Mouse (Mus musculus): ENCODE data around the gene Mrpl49. TPM values are rescaled to one million over a fixed set of nuclear protein-coding genes. Genes with fewer than 3 reads are reported as not detected.

The Mrpl49 gene
- polyA plus RNA-seq, 1 experiment: 25.7 TPM

DNA sequence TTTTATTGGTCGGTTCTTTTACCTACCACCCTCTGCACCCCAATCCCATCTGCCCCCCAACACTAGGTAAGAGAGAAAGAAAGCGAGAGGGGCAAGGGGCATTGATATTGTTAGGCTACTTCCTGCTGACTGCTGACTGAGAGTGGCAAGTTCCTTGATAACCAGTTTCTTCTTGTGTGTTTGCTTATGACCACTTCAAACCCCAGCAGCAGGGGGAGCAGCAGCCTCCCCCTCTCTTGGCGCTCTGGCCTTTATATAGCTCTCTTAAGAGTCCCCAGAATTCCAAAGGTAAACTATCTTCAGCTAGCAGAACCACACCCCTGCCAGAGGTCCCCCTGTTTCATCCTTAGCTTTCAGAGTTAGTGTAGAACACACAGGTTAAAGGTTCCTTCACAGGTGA, 37.3 kb downstream of the Mrpl49 start:
- Histone ChIP-seq H3K27ac (ENCODE audit: insufficient read depth, low read length) (no peak overlapping the region), H3K4me1 (ENCODE audit: control insufficient read depth, insufficient read depth, low read length) (no peaks in the 10 kb centered on the region), H3K4me3 (ENCODE audit: insufficient read depth, low read length) (no peak overlapping the region)
- TF ChIP-seq POLR2A (IDR thresholded peaks at IDR 0.05; ENCODE audit: low read depth, low read length) (no peak), CTCF (IDR thresholded peaks at IDR 0.05; ENCODE audit: borderline replicate concordance, insufficient read depth, low read length) (no peak)

DNA sequence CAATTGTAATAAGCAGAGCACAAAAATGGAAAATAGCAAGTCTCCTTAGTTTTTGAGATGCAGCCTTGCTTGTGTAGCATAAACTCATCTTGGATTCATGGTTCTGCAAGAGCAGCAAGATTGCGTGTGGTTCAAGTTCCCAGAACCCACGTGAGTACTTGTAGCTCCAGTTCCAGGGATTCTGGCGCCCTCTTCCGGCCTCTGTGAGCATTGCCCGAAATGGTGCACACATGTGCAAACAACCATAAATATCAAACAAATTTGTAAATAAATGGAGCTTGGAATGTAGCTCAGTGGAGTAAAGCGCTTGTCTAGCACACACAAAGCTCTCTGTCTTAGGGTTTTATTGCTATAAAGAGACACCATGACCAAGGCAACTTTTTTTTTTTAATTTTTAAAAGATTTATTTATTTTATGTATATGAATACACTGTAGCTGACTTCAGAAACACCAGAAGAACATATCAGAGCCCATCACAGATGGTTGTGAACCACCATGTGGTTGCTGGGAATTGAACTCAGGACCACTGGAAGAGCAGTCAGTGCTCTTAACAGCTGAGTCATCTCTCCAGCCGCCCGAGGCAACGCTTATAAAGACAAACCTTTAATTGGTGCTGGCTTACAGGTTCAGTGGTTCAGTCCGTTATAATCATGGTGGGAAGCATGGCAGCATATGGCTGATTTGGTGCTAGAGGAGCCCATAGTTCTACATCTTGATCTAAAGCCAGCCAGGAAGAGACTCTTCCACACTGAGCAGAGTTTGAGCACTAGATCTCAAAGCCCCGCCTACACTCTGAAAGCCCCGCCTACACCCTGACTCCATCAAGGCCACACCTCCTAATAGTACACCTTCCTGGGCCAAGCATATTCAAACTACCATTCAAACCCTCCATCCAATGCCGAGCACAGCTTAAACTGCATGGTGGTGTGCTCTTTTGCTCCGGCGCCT, 39.2 kb downstream of the Mrpl49 start:
- H3K4me3 ChIP-seq (ENCODE audit: insufficient read depth, low read length): no peak overlapping the region
- TF ChIP-seq POLR2A (IDR thresholded peaks at IDR 0.05; ENCODE audit: low read depth, low read length) (no peak), CTCF (IDR thresholded peaks at IDR 0.05; ENCODE audit: borderline replicate concordance, insufficient read depth, low read length) (peak; percentile 78)

DNA sequence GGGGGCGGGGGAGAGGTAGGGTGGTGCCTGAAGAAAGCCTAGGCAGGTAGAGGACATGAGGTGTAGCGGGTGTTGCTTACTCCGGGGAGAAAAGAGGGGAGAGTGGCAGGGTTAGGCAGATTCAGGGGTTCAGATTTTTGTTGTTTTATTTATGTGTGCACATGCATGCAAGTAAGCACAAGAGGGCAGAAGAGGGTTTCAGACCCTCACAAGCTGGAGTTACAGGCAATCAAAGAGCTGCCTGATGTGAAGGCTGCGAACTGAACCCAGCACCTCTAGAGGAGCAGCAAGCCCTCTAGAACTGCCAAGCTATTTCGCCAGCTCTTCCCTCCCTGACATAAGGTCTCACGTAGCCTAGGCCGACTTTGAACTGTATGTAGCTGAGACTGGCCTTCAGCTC, 41.1 kb downstream of the Mrpl49 start:
- H3K27ac ChIP-seq (ENCODE audit: insufficient read depth, low read length): no peak overlapping the region
- no peak overlapping the region for H3K4me3 ChIP-seq (ENCODE audit: insufficient read depth, low read length)
- H3K4me1 ChIP-seq (ENCODE audit: control insufficient read depth, insufficient read depth, low read length): no peaks in the 10 kb centered on the region
- TF ChIP-seq POLR2A (IDR thresholded peaks at IDR 0.05; ENCODE audit: low read depth, low read length): no peak
- TF ChIP-seq CTCF (IDR thresholded peaks at IDR 0.05; ENCODE audit: borderline replicate concordance, insufficient read depth, low read length): no peak

More for the DNA sequence above, 39.2 kb downstream of the Mrpl49 start:
- no peak overlapping the region for H3K27ac ChIP-seq (ENCODE audit: insufficient read depth, low read length)
- H3K4me1 ChIP-seq (ENCODE audit: control insufficient read depth, insufficient read depth, low read length): no peaks in the 10 kb centered on the region

DNA sequence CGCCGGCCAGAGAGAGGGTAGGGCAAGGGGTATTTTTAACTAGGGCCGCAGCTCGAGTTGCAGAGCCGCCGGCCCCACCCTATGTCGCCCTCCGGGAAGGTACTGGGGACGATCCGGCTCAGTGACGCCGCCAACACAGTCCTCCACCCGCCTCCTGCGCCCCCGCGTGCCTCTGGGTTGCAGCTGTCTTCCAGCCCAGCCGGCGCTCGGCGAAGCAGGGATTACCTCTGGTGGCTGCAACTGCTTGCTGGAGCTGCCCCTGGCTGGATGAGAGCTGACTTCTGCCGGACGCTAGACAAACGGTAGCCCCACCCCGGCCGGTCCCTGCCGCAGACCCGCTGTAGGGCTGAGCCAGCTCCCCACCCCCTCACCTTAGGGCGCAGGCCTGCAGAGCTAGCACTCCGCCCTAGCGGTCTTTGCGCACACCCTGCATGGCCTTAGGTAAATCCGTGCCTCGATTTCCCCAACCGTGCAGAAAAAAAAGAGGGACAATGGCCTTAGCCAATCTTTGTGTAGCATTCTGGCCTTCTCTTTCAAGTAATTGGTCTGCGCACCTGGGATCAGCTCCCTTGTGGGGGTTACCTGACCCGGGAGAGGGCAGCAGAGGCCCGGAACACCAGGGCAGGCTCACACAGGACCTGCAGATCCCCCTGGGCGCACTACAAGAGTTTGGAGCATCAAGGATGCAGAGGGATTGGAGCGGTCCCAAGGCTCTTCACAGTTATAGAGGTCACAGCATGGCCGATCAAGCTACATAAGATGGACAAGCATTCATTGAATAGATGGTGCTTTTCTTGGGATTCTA, 41.9 kb downstream of the Mrpl49 start, which contains the start of gene Capn1:
Gene Capn1 (minus strand): TSS at position 387 of the 805 bp plus-strand sequence.
- Histone ChIP-seq H3K4me1 (ENCODE audit: control insufficient read depth, insufficient read depth, low read length) (no peaks in the 10 kb centered on the region), H3K4me3 (ENCODE audit: insufficient read depth, low read length) (peak within 1 kb of the TSS; percentile 64), H3K27ac (ENCODE audit: insufficient read depth, low read length) (peak within 1 kb of the TSS; percentile 37)
- peak; percentile 54 for TF ChIP-seq POLR2A (IDR thresholded peaks at IDR 0.05; ENCODE audit: low read depth, low read length)
- peak; percentile 32; the same call in 1 of the 2 replicates for TF ChIP-seq CTCF (IDR thresholded peaks at IDR 0.05; ENCODE audit: borderline replicate concordance, insufficient read depth, low read length)

DNA sequence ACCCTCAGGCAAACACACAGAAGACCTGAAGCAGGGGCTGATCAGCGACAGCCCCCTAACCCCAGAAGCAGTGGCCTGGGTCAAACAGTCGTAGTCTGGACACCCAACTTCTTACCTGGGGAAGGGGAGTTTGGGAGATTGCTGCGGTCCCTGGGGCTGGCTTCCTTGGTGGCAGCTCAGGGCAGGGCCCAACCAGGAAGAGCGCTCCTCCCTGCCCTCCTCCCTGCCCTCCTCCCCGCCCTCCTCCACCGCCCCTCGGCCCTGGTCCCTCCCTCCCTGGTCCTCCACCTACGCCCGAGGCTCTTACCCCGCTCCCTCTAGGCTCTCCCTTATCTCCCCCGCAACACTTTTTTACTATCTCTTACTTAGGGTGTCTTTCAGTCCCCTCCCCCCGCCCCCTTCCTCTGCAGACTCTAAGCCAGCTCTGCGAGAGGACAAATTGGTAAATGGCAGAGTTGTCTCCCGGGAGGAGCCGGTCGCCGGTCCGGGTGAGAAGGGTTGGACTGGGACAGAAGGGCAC, 42.5 kb downstream of the Mrpl49 start:
- H3K27ac ChIP-seq (ENCODE audit: insufficient read depth, low read length): peak overlapping the region; percentile 37
- TF ChIP-seq CTCF (IDR thresholded peaks at IDR 0.05; ENCODE audit: borderline replicate concordance, insufficient read depth, low read length): no peak
- peak; percentile 67 for TF ChIP-seq POLR2A (IDR thresholded peaks at IDR 0.05; ENCODE audit: low read depth, low read length)
- H3K4me3 ChIP-seq (ENCODE audit: insufficient read depth, low read length): peak overlapping the region; percentile 64
- no peaks in the 10 kb centered on the region for H3K4me1 ChIP-seq (ENCODE audit: control insufficient read depth, insufficient read depth, low read length)

DNA sequence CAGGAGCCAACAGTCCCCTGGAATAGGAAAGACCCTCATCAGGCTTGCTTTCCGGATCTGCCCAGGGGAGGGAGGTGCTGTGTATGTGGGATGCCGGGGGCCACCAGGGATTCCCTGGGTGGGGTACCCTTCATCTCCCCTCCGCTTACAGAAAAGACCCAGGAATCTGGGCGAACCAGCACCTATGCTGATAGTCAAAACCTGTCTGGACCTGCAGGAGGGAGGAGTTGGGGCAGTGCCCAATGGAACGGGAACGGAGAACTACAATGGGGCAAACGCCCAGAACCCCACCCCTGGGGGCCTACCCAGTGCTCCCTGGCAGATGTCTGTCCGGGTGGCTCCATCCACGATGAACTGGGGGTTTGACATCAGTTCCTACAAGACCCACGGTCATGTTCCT, 43.9 kb downstream of the Mrpl49 start:
- no peak overlapping the region for H3K4me3 ChIP-seq (ENCODE audit: insufficient read depth, low read length)
- H3K27ac ChIP-seq (ENCODE audit: insufficient read depth, low read length): no peak overlapping the region
- TF ChIP-seq POLR2A (IDR thresholded peaks at IDR 0.05; ENCODE audit: low read depth, low read length): no peak
- TF ChIP-seq CTCF (IDR thresholded peaks at IDR 0.05; ENCODE audit: borderline replicate concordance, insufficient read depth, low read length): no peak
- no peaks in the 10 kb centered on the region for H3K4me1 ChIP-seq (ENCODE audit: control insufficient read depth, insufficient read depth, low read length)

DNA sequence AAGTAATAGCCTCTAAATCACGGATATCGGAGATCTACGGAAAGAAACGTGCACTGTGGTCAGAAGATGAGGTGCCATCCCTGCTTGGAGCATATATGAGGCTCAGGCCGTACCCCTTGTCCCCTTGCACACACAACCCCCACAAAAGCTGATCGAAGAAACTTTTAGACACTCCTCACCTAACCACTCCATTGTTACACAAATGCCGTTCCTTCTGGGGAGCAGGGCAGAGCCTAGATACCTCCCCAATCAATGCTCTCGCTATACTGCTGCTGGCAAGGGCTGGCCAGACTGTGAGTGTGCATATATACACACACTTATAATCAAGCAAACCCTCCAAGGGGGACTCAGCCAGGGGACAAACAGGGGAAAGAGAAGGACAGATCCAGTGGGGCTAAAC, 48.4 kb downstream of the Mrpl49 start:
- Histone ChIP-seq H3K27ac (ENCODE audit: insufficient read depth, low read length) (no peak overlapping the region), H3K4me1 (ENCODE audit: control insufficient read depth, insufficient read depth, low read length) (no peaks in the 10 kb centered on the region; the same call in 1 of the 2 replicates), H3K4me3 (ENCODE audit: insufficient read depth, low read length) (no peak overlapping the region)
- TF ChIP-seq POLR2A (IDR thresholded peaks at IDR 0.05; ENCODE audit: low read depth, low read length): no peak
- no peak for TF ChIP-seq CTCF (IDR thresholded peaks at IDR 0.05; ENCODE audit: borderline replicate concordance, insufficient read depth, low read length)

DNA sequence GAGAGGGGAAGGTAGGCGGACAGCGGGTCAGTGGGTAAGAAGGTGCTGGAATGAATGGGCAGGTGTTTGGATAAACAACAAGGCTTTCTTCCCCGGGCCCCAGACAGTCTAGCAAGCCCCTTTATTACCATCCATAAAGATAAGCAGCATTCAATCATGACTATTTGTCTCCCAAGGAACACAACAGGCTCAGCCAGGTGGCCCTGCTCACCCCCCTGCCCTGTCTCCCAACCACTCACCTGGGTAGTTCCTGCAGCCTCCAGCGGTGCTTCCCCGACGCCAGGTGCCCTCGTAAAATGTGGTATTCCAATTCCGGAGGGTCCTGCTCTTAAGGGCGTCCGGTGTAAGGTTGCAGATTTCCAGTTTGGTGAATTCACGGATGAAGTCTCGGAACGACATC, 50.6 kb downstream of the Mrpl49 start:
- TF ChIP-seq POLR2A (IDR thresholded peaks at IDR 0.05; ENCODE audit: low read depth, low read length): no peak
- TF ChIP-seq CTCF (IDR thresholded peaks at IDR 0.05; ENCODE audit: borderline replicate concordance, insufficient read depth, low read length): no peak
- Histone ChIP-seq H3K27ac (ENCODE audit: insufficient read depth, low read length) (no peak overlapping the region), H3K4me1 (ENCODE audit: control insufficient read depth, insufficient read depth, low read length) (no peaks in the 10 kb centered on the region; the same call in 1 of the 2 replicates), H3K4me3 (ENCODE audit: insufficient read depth, low read length) (no peak overlapping the region)

DNA sequence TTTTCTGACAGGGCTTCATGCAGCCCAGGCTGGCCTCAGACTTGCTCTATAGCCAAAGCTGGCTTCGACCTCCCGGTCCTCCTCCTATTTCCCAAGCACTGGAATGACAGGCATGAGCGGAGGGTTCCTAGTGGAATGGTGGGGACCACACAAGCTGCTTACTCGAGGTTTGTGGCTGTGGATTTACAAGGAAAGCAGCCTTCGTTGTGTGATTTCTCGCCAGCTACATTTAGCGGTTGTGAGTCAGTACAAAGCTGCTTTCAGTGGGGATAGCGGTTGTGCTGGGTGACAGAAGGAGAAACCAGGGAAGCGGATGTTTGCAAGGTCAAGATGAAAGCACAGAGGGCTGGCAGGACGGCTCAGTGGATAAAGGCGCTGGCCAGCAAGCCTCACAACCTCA, 52.0 kb downstream of the Mrpl49 start:
- H3K4me1 ChIP-seq (ENCODE audit: control insufficient read depth, insufficient read depth, low read length): no peaks in the 10 kb centered on the region; the same call in 1 of the 2 replicates
- no peak overlapping the region for H3K4me3 ChIP-seq (ENCODE audit: insufficient read depth, low read length)
- TF ChIP-seq CTCF (IDR thresholded peaks at IDR 0.05; ENCODE audit: borderline replicate concordance, insufficient read depth, low read length) (no peak), POLR2A (IDR thresholded peaks at IDR 0.05; ENCODE audit: low read depth, low read length) (no peak)
- no peak overlapping the region for H3K27ac ChIP-seq (ENCODE audit: insufficient read depth, low read length)

Other genes with a start within 250 kb of the Mrpl49 start
- 24.9 and 35.7 TPM in 2 replicates for gene Frmd8, start 182.5 kb downstream of the Mrpl49 start, polyA plus RNA-seq (2011; ENCODE audit: insufficient read length, low read depth, missing spikeins)
- gene Slc25a45, start 180.0 kb downstream of the Mrpl49 start, polyA plus RNA-seq (2011; ENCODE audit: insufficient read length, low read depth, missing spikeins): 1.3 and 3.5 TPM in 2 replicates
- gene Tigd3, start 163.6 kb downstream of the Mrpl49 start, polyA plus RNA-seq (2011; ENCODE audit: insufficient read length, low read depth, missing spikeins): 0.60 and 1.5 TPM in 2 replicates
- gene Dpf2, start 144.8 kb downstream of the Mrpl49 start, polyA plus RNA-seq (2011; ENCODE audit: insufficient read length, low read depth, missing spikeins): 94.7 and 135 TPM in 2 replicates
- 10.4 and 12.1 TPM in 2 replicates for gene Cdc42ep2, start 133.0 kb downstream of the Mrpl49 start, polyA plus RNA-seq (2011; ENCODE audit: insufficient read length, low read depth, missing spikeins)
- gene Pola2, start 93.6 kb downstream of the Mrpl49 start, polyA plus RNA-seq (2011; ENCODE audit: insufficient read length, low read depth, missing spikeins): 19.7 and 29.7 TPM in 2 replicates
- not detected in 2 replicates for gene Slc22a20, start 71.6 kb downstream of the Mrpl49 start, polyA plus RNA-seq (2011; ENCODE audit: insufficient read length, low read depth, missing spikeins)
- 46.5 and 57.1 TPM in 2 replicates for gene Capn1, start 41.9 kb downstream of the Mrpl49 start, polyA plus RNA-seq (2011; ENCODE audit: insufficient read length, low read depth, missing spikeins)
- 36.8 and 40.3 TPM in 2 replicates for gene Syvn1, start 11.2 kb downstream of the Mrpl49 start, polyA plus RNA-seq (2011; ENCODE audit: insufficient read length, low read depth, missing spikeins)
- 1,065 and 1,194 TPM in 2 replicates for gene Fau, start 59 bp upstream of the Mrpl49 start, polyA plus RNA-seq (2011; ENCODE audit: insufficient read length, low read depth, missing spikeins)
- 8.9 and 9.9 TPM in 2 replicates for gene Znhit2, start 3.4 kb upstream of the Mrpl49 start, polyA plus RNA-seq (2011; ENCODE audit: insufficient read length, low read depth, missing spikeins)
- 18.5 and 20.7 TPM in 2 replicates for gene Tm7sf2, start 10.6 kb upstream of the Mrpl49 start, polyA plus RNA-seq (2011; ENCODE audit: insufficient read length, low read depth, missing spikeins)
- gene Vps51, start 19.4 kb upstream of the Mrpl49 start, polyA plus RNA-seq (2011; ENCODE audit: insufficient read length, low read depth, missing spikeins): 23.2 and 23.5 TPM in 2 replicates
- not detected in 2 replicates for gene Tmem262, start 22.2 kb upstream of the Mrpl49 start, polyA plus RNA-seq (2011; ENCODE audit: insufficient read length, low read depth, missing spikeins)
- gene Gm28374, start 24.5 kb upstream of the Mrpl49 start, polyA plus RNA-seq (2011; ENCODE audit: insufficient read length, low read depth, missing spikeins): 1.6 TPM in 1 of 2 replicates, not detected in the other
- gene Zfpl1, start 27.2 kb upstream of the Mrpl49 start, polyA plus RNA-seq (2011; ENCODE audit: insufficient read length, low read depth, missing spikeins): 43.0 and 59.0 TPM in 2 replicates
- gene Cdca5, start 27.2 kb upstream of the Mrpl49 start, polyA plus RNA-seq (2011; ENCODE audit: insufficient read length, low read depth, missing spikeins): 9.4 and 12.9 TPM in 2 replicates
- 0.58 and 0.68 TPM in 2 replicates for gene AC131692.1, start 36.6 kb upstream of the Mrpl49 start, polyA plus RNA-seq (2011; ENCODE audit: insufficient read length, low read depth, missing spikeins)
- 0.45 and 0.61 TPM in 2 replicates for gene Naaladl1, start 48.0 kb upstream of the Mrpl49 start, polyA plus RNA-seq (2011; ENCODE audit: insufficient read length, low read depth, missing spikeins)
- 13.7 and 16.2 TPM in 2 replicates for gene Sac3d1, start 60.9 kb upstream of the Mrpl49 start, polyA plus RNA-seq (2011; ENCODE audit: insufficient read length, low read depth, missing spikeins)
- 19.5 and 22.6 TPM in 2 replicates for gene Snx15, start 70.5 kb upstream of the Mrpl49 start, polyA plus RNA-seq (2011; ENCODE audit: insufficient read length, low read depth, missing spikeins)
- not detected in 2 replicates for gene Batf2, start 83.2 kb upstream of the Mrpl49 start, polyA plus RNA-seq (2011; ENCODE audit: insufficient read length, low read depth, missing spikeins)
- gene Arl2, start 83.8 kb upstream of the Mrpl49 start, polyA plus RNA-seq (2011; ENCODE audit: insufficient read length, low read depth, missing spikeins): 56.2 and 57.6 TPM in 2 replicates
- gene Majin, start 126.6 kb upstream of the Mrpl49 start, polyA plus RNA-seq (2011; ENCODE audit: insufficient read length, low read depth, missing spikeins): not detected in 2 replicates
- gene Gpha2, start 168.6 kb upstream of the Mrpl49 start, polyA plus RNA-seq (2011; ENCODE audit: insufficient read length, low read depth, missing spikeins): not detected in 2 replicates
- 26.0 and 33.0 TPM in 2 replicates for gene Ppp2r5b, start 178.1 kb upstream of the Mrpl49 start, polyA plus RNA-seq (2011; ENCODE audit: insufficient read length, low read depth, missing spikeins)
- gene Atg2a, start 183.9 kb upstream of the Mrpl49 start, polyA plus RNA-seq (2011; ENCODE audit: insufficient read length, low read depth, missing spikeins): 13.0 and 14.3 TPM in 2 replicates
- 72.9 and 96.4 TPM in 2 replicates for gene Ehd1, start 218.9 kb upstream of the Mrpl49 start, polyA plus RNA-seq (2011; ENCODE audit: insufficient read length, low read depth, missing spikeins)
- 17.0 and 18.6 TPM in 2 replicates for gene Cdc42bpg, start 248.7 kb upstream of the Mrpl49 start, polyA plus RNA-seq (2011; ENCODE audit: insufficient read length, low read depth, missing spikeins)